Mouse (Mus musculus) 3134 (cell line): ENCODE data around the gene Cd44.

Experiments
- DNase-seq: peaks from one replicate; pipeline ENCODE4 v3.0.0-alpha.2; 2011; ENCODE audit warnings: low spot score; ENCODE audit not compliant: insufficient read length; ENCODE audit errors: extremely low read depth

The Cd44 gene

GRCm38 (mm10) chr2:102914675-102915074 lies 13.2 kb upstream of the Cd44 start:
- DNase-seq: no peak

GRCm38 (mm10) chr2:102913833-102914545 lies 12.5 kb upstream of the Cd44 start:
- no peak for DNase-seq

DNA sequence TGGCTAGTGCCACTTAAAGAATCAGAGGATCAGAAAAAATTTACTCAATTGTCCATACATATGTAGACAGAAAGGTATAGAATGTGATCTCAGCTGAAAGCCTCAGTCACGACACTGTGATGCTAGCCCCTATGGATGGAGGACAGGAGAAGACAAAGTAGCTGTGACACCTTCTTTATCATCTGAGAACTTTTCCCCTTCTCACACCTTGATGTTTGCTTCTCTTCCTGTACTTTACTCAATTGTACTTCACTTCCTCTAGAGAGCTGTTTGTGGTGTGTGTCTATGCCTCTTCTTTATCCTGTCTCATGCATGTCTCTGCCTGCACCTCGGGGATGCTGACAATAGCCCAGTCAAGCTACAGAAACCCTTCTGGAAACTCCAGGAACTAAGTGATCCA lies 11.5 kb upstream of the Cd44 start:
- no peak for DNase-seq

DNA sequence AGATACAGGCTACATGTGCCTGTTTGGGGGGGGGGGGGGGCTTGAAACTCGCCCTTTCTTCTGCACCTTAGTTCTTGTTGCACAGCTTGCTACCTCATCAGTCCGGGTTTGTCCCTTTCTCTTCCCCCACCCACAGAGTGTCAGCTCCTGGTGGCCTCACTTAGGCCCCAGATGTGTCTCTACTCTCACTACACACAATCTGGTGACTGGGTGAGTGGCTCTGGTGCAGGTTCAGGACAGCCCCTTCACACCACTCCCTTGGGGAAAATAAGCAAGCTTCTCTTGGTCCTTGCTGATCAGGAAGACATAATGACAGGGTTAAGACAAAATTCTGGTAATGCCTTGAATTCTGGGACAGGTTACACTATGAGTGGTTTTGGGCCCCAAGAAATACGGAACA lies 11.0 kb upstream of the Cd44 start:
- no peak for DNase-seq

DNA sequence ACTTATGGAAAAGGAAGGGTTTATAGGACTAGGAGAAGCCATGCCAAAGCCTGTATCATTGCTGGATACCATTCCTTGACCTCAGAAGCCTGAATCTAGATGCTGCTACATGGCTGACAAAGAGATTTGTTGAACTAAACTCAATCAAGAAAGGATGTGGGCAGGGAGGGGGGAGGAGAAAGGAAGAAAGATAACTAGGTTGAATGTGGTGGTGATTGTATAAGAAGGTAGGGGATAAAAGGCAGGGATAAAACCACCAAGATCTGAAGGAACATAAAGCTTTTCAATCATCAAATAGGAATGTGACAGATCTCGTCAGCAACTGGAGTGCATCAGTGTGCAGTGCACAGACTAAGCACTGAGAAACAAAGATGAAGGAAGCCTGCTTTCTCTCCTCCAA lies 7.9 kb upstream of the Cd44 start:
- no peak for DNase-seq

- DNase-seq: no peak
Observed at GRCm38 (mm10) chr2:102905604-102906003, 4.1 kb upstream of the Cd44 start.

DNA sequence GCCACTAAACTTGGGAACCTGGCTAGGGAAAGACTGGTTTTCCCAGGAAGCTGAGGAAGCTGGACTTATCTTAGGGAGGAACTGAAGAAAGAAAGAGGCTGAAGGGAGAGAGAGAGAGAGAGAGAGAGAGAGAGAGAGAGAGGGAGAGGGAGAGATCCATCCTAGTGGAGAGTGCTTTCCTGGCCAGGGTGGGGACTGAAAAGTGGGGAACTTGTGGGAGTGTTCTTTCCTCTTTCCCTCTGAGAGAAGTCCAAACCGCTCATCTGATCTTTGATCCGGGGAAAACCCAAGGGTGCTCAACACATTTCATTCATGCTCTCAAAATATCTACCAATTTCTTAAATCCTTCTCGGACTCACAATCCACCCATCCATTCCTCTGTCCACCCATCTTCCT lies 361 bp upstream of the Cd44 start:
- no peak for DNase-seq

- no peak for DNase-seq
Observed at GRCm38 (mm10) chr2:102900230-102900721, 1.2 kb downstream of the Cd44 start.

GRCm38 (mm10) chr2:102899238-102899637 lies 2.2 kb downstream of the Cd44 start:
- no peak for DNase-seq

DNA sequence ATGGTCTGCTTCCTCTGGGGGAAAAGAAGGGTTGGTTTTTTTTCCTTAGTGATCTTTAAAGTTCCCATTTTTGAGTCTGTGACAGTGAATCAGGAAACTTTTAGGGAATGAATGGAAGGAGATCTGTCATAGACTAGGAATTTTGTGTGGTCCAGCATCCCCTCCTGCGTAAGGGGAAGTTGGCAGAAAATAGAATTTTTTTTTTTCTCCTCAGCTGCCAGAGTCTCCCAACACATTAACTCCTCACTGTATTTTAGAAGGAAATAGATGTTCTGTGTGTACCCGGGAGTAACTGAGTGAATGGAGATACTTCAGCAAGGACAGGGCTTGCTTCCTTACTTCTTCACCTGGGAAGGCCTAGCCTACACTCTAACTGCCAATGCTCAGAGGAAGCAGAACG lies 2.9 kb downstream of the Cd44 start:
- no peak for DNase-seq

DNA sequence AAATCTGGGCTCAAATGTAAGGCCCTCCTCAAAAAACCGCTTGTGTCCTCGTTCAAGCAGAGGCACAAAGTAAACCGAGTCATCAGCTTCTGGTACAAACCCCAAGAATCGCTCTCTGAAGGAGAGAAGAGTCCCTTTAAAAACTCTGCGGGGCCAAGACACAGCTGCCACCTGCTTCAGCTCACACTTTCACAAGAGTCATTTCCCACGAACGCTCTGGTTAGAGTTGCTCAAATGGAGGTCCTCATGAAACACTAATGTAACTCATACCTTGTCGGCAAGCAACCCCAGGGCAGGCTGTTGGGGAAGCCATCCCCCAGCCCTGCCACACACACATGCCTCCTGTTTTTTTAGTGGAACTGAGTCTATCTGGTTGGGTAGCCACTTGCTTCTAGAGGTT lies 5.3 kb downstream of the Cd44 start:
- no peak for DNase-seq

DNA sequence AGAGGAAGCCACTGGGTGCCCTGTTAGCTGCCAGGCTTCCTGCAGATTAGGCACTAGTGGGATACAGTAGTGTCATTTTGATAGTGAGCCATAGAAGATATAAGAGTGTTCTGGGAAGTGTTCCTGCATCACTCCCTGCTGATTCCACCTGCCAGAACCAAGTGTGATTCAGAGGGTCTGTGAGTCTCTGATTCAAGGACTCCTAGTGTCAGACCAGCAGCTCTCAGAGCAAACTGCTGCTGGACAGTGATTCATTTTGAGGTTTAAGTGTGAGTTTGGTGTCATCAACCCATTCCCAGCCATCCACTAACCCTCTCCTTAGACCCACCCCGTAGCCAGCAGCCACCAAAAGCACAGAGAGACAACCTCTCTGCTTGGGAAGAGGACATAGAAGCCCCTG lies 6.3 kb downstream of the Cd44 start:
- peak; percentile 37 for DNase-seq

DNA sequence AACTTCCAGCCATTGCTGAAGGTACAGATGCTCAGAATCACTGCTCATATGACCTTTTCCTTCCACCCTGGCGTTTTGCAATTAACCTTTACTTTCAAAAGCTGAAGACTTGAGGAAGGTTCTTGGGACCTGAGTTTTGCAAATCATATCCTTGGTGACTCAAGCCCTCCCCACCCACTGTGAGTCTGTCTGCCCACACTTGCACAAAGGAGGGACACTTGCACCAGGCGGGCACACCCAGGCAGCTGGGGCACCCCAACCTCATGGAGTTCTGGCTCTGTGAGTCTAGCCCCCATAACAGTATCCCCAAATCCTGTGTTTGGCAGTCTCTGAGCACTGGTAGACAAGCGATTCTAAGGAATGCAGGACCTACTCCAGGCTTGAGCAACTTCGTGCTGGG lies 6.7 kb downstream of the Cd44 start:
- peak; percentile 44 for DNase-seq

DNA sequence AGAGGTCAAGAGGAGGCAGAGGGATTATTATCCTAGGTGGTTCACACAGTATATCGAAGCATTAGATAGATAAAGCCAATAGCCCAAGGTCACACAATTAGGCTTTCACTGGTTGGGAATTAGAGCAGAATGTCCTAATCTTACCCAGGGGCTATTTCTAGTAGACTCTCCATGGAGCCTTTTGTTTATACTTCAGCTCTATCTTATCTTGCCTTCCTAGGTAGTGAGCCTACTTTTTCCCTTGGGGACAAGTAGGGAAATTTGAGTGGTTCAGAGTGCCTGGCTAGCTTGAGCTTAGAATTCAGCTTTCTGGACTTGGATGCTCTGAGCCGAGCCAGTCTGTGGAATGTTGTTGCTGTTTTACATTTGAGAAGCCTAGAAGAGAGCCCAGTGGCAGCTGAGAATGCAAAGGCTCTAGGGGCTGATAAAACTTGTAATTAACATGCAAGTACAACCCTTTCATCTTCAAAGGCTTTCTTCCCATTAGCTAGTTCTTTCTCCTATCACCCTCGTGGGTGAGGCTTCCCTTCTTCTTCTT lies 12.7 kb downstream of the Cd44 start:
- DNase-seq: no peak

DNA sequence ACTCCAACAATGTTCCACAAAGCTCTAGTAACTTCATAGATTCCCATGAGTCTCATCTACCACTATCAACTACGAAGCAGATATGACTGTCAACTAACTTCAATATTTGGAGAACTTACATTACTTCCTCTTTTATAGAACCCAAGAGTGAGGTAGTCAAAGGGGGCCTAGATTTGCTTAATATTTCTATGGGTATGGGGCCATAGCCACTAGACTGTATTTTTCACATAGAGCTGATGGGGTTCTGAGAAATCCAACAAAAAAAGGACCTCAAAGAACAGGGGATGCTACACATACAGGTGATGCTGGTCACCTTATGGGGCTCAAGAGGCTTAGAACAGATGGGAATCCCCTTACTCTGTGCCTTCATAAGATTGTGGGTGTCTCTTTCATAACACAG lies 14.3 kb downstream of the Cd44 start:
- DNase-seq: no peak

- no peak for DNase-seq
Observed at GRCm38 (mm10) chr2:102886306-102886935, 15.0 kb downstream of the Cd44 start.

DNA sequence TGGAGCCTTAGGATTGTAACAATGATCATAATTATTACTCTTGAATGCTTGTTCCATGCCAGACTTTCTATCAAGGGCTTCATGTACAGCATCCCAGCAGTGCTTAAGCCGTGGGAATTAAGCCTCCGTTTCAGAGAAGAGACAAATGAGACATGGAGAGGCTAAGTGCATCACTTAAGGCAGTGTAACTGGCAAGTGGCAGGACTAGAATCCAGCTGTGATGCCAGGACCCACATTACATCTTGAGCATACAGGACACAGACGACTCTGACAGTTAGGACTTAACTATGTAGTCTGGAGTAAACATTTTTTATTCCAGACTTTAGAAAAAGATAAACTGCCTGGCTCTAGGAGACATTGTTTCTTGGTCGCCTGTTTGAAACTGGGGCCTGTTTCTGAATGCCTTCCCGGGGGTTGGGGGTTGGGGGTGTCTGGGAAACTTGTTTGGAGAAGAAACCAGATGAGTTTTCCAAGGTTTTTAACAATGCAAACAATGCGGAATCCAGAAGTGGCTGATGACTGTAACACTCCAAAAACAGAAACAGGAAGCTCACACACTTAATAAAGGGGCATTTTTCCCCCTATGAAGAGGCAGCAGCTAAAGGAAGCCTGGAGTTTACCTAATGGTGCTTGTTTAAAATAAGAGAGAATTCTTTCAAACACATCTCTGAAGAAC lies 18.7 kb downstream of the Cd44 start:
- no peak for DNase-seq

GRCm38 (mm10) chr2:102882004-102882588 lies 19.4 kb downstream of the Cd44 start:
- no peak for DNase-seq

DNA sequence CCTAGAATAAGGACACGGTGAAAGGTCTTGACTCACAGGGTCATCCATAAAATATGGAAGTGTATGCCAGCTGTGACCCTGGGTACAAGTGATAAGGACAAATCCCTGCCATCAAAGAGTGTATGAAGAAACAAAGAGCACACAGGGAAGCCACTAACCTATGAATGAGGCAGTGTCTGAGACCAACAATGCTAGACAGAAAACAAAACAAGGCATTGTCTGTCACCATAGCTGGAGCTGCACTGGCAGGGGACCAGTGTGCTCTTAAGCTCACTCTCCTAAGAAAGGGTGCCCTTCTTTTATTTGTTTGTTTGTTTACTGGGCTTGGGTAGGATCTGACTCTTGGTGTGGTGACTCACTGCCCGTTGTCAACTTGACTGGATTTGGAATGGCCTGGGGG lies 23.0 kb downstream of the Cd44 start:
- DNase-seq: no peak

GRCm38 (mm10) chr2:102877463-102877862 lies 24.0 kb downstream of the Cd44 start:
- DNase-seq: no peak

GRCm38 (mm10) chr2:102876141-102876540 lies 25.3 kb downstream of the Cd44 start:
- DNase-seq: no peak
